Mouse (Mus musculus) layer of hippocampus, adult 11-12 months (tissue): Measurements from ENCODE around the gene Clcc1.
A peak's percentile ranks its signal among the peaks of the same experiment; 100 is the strongest.
"Not testable (repeated sequence)": the region's sequence is repeated elsewhere in the genome, so short reads cannot be mapped to it uniquely, and the experiment has no call there.

ENCODE experiments used
- DNase-seq: peaks from one replicate; pipeline ENCODE4 v3.0.0; 2022; ENCODE audit warnings: low spot score

Clcc1 gene

DNA sequence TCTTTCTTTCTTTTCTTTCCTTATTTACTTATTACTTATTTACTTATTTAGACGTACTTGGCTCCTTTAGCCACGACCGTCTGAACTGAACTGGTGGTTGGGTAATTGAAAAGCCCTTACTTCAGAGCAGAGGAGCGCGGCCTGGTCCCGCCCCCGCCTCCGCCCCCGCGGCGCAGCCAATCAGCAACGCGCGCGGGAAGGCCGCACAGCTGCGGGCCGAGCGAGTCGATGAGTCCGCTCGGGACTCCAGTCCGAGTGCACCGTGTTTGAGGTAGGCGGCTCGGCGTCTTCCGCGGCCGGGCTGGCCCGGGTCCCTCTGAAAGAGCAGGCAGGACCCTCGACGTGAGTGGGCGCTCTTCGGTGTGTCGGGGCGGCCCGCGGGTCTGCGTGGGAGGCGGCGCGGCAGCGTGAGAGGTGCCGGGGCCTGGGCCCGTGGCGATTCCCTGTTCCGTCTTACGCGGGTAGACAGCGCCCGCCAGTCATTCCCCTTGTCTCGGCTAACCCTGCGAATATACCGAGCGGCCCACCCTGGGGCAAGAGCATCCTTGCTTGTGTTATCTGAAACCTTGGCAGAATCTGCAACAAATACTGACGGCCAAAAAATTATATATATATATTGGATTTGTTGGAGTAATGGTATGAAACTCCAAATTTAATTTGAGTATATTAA is at the start of gene Clcc1:
Gene Clcc1 (plus strand): TSS at position 204 of the 670 bp plus-strand sequence.
- peak; percentile 96 for DNase-seq

DNA sequence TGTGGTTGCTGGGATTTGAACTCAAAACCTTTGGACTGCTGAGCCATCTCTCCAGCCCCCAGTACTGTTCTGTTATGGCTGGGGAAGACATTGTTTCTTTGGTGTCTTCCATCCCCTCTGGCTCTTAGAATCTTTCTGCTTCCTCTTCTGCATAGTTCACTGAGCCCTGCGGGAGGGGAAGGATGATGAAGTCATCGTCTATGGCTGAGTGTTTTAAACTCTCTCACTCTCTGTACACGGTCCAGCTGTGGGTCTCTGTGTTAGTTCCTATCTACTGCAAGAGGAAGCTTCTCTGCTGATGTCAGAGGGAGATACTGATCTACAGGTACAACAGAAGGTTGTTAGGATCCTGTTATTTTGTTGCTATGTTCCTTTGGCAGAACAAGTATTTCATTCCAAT is 44.8 kb upstream of the Clcc1 start:
- DNase-seq = no peak

DNA sequence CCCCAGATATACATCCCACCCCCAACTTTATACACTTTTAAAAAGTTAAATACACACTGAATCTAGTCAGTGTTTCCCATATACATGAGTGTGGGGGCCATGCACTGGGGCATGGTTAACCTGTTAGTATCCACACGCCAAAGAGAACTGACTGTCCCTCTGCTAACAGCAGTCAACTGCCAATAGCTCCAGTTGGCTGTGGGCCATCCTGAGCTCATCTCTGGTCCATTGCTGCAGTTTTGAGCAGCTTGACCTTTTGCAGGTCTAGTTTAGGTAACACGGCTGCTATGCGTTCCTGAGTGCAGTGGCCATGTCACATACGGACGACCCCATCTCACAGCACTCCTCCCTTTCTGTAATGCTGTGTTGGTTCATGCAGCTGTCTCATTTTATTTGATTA is 19.0 kb upstream of the Clcc1 start:
- no peak for DNase-seq

DNA sequence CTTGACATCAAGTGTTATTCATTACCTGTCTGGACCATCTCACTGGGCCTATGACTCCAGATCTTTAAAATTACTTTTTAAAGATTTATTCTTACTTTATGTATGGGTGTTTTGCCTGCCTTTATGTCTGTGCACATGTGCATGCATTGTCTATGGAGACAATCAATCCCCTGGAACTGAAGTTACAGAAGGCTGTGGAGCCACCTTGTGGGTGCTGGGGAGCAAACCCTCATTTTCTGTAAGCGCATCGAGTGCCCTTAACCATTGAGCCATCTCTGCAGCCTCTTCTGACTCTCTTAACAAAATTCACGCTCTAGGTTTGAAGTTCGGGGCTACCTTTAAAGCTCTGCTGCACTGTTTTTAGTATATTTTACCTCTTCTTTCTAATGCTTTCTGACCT is 14.3 kb upstream of the Clcc1 start:
- DNase-seq = no peak

DNA sequence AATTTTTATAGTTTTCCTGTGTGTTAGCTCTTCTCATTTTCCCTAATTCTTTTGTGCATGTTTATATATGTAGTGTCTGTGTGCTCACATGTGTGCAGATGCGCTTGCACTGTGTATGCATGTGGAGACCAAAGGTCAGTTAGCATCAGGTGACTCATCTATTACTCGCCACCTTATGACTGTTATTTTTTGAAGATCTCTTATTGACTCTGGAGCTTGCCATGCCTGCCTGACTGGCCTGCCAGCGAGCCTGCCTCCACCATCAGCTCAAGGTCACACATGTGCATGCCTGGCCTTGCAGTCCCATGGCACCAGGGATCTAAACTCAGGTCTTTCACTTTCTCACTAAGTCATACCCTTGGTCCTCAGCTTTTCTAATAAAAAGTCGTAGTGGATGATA is 12.7 kb upstream of the Clcc1 start:
- no peak for DNase-seq

DNA sequence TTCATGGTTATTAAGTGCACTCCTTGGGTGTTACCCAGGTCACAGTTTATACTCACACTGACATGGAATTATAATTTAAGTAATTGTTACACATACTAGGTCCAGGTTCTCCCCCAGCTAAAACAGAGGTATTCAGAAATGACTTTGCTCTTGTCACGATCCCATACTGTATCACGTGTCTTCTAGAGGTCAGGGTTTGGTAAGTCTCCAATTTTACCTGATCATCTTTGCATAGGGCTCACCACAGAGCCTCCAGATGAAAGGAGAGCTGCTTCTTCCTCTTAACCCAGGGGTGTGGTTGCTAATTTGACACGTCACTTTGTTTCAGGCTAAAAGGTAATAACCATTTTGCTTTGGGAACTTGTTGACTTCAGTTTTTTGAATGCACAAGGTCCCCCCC is 8.9 kb upstream of the Clcc1 start:
- no peak for DNase-seq

DNA sequence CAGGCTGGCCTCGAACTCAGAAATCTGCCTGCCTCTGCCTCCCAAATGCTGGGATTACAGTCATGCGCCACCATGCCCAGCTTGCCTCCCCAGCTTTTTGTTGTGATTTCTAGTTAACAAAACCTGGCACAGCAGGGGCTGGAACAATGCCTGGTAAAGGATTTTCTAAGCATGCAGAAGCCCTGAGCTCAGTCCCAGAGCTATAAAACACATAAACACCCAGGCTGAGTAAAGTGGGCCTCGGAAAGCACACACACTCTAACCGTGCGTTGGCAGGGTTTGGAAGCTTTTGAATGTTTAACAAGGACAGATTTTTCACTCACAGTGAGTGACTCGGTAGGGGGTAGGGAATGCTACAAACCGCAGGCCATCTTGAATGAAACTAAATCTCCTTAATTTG is 7.7 kb upstream of the Clcc1 start:
- DNase-seq = peak; percentile 35

DNA sequence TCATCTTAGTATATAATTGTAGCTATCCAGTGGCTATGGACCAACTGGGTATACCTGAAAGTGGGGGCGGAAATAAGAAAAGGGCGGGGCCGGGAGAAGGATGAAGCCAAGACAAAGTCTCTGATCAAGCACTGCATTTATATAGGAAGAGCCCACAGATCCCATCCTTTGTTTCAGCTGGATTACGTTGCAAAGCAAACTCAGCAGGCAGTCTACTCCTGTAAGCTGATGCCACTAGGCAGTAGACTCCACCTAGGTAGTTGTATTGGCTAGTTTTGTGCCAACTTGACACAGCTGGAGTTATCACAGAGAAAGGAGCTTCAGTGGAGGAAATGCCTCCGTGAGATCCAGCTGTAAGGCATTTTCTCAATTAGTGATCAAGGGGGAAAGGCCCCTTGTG is 6.0 kb upstream of the Clcc1 start:
- not testable (repeated sequence) for DNase-seq

DNA sequence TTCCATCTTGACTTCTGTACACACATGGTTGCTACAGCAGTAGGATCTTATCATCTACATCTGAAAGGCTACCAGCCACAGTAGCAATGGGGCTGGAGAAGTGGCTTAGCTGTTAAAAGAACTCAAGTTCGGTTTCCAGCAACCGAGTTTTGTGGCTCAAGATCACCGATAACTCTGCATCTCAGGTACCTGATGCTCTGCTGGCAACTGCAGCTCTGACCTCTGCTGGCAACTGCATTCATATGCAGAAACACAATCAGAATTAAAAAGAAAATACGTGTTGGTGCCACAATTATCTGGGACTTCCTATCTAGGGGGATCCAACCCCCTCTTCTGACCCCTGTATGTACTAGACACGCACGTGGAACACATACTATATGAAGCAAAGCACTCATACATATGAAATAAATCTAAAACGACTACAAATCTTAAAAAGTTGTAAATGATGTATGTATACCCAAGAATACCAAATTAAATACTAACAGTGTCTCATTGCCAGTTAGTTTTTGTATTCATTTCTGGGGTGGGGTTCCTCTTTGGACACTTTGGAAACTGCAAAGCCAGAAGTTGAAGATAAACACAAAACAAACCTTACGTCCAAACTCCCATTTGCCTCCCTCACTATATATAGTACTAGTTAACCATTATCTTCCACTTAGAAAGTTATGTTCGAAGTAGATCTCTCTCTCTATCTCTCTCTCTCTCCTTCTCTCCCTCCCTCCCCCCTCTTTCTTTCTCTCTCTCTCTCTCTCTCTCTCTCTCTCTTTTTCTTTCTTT is 659 bp upstream of the Clcc1 start:
- DNase-seq = no peak

DNA sequence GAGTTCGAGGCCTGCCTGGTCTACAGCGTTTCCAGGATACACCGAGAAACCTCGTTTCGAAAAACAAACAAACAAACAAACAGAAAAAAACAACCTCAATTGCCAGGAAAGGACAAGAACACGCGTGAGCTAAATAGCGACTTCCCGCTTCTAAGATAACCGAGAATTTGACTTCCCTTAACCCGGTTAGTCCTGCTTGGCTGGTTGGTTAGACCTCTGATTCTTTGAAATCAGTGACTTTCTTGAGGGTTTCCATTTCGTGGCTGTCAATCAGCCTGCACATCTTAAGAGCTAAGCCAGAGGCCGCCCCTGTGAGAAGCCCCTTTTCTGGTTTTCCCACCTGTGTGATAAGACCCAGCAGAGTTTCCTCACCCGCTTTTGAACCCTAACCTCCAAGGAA is 853 bp downstream of the Clcc1 start:
- no peak for DNase-seq

DNA sequence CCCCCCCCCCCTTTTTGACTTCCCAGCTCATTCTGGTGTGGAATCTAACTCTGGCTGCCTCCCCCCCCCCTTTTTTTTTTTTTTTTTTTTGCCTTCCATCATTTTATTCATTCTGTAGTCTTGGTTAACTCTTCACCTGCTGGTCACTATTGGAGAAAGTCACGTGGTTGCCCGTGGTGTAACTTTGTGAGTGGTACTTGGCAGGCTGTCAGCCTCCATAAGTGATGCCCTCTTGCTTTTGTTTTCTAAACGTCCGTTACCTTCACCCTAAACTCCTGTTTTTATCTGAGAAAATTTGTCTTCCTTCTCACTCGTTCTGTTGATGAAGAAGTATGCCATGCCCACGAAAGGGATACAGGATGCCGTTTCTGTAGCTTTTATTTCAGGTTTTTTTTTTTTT is 1.8 kb downstream of the Clcc1 start:
- no peak for DNase-seq

DNA sequence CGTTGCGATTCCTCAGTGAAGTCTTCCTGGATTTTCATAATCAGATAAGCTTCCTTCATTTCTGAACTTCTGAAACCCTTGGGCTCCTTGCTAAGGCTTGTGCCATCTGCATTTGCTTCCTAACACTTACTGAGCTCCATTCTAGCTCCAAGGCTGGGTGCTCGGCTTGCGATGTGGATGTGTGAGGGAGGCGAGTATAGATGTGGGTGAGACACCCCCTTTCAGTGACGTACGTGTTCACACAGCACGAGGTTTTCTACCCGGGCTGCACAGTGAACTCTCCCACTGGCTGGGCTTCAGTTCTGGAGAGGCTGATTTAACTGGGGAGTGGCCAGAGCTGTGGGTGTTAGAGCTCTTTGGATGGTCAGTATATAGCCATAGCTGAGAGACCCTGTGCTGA is 4.9 kb downstream of the Clcc1 start:
- DNase-seq = no peak

DNA sequence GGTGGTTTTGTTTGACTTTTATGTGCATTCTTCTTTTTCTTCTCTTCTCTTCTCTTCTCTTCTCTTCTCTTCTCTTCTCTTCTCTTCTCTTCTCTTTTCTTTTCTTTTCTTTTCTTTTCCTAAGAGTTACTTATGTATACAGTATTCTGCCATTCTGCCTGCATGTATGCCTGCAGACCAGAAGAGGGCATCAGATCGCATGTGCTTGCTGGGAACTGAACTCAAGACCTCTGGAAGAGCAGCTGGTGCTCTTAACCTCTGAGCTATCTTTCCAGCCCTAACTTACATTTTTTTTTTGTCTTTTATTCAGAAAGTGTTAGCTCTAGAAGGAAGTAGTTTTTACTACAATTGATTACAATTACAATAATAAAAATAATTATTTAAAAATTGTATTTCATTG is 7.2 kb downstream of the Clcc1 start:
- no peak for DNase-seq

DNA sequence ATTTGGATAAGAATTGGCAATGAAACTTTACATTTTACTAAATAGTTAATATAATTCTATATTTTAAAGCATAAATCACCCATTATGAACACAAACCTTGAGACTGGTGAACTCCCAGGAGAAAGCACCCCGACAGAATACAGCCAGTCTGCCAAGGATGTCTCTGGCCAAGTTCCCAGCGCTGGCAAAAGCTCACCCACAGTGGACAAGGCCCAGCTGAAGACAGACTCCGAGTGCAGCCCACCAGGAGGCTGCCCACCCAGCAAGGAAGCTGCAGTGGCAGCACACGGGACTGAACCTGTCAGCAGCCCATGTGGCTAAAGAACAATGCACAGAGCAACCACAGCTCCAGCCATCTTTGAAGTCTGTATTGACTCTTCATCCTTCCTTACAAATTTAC is 22.9 kb downstream of the Clcc1 start:
- DNase-seq = no peak

DNA sequence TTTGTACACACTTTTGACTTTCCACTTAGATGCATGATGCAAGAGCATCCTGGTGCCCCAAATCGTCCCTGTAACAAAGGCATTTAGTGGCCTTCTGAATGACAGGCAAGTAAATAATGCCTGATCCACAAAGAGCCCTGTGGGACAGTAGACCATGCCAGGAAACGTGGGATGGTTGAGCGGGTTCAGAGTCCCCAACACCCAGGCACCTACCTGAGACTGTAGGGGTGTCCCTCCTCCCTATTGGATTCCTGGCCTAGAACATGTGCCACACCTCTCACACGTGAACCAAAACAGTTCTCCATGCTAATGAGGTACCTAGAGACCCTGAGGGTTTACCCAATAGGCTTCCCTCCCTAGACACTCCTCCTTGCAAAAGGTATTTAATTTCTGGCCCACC is 27.3 kb downstream of the Clcc1 start:
- DNase-seq = no peak

DNA sequence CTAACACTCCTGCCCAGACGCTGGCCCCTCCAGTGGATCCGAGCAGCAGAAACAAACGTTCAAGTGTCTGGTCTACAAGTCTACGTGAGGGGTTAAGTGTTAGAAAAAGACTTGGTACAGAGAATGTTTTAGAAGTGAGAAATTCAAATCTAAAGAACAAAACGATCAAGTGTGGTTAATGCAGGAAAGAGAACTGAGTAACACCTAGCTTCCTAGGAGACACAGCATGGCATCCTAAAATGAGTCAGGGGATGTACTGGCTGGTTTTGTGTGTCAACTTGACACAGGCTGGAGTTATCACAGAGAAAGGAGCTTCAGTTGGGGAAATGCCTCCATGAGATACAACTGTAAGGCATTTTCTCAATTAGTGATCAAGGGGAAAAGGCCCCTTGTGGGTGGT is 29.9 kb downstream of the Clcc1 start:
- not testable (repeated sequence) for DNase-seq

DNA sequence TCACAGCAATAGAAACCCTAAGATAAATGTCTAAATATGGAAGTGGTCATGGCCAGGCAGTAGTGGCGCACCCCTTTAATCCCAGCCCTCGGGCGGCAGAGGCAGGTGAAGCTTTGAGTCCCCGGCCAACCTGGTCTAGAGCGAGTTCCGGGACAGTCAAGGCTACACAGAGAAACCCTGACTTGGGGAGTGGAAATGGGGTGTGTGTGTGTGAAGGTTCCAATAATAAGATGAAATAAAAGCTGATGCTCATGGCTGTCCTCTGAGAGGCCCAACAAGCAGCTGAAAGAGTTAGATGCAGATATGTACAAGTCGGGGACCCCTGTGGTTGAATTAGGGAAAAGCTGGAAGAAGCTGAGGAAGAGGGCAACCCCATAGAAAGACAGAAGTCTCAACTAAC is 32.0 kb downstream of the Clcc1 start:
- no peak for DNase-seq

DNA sequence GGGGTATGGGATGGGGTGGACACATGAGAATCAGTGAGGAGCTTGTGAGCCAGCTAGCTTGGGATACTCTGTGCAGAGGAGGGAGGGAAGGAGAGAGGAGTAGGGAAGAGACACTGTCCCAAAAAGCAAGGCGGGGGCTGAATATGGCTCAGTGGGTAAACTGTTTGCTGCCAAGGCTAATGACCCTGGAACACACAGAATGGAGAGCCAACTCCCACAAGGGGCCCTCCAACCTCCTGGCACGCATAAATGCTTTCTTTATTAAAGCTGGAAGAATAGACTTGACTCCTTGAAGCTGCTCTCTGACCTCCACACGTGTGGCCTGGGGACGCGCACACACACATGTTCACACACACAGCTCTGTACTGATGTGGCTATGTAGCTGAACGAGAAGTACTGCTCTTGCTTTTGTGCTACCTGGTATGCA is 35.3 kb downstream of the Clcc1 start:
- no peak for DNase-seq

DNA sequence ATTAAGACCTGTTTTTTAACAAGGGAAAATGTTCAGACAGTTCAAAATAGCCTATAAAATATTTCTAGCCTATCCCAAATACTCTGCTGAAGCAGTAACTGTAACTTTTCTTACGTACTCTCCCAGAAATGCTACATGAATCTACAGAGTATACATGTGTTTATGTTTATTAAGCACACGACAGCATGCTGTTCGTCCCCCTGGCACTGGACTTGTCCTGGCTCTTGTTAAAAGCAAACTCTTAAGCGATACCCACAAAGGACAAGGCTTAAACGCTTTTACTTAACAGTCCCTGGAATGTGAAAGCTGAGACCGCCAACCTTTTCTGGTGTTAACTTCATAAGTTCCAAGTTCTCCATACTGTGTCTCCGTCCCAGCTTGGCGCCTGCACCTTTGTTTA is 35.7 kb downstream of the Clcc1 start:
- no peak for DNase-seq

DNA sequence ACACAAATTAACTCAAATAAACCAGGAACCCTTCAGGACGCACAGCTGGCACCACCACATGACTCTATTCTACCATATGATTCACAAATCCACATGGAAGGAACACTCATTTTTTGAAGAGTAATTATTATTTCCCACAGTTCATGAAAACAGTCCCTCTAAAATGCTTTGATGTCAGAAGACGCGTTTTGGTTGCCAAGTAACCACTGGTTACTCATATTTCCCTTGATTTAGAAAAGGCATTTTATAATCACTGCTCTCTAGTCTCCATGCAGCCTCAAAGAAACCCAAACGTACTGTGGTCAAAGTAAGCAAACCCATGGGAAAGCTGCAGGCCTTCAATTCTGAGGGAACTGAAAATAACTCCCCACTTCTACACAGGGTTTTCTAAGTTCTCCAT is 36.3 kb downstream of the Clcc1 start:
- DNase-seq = no peak

DNA sequence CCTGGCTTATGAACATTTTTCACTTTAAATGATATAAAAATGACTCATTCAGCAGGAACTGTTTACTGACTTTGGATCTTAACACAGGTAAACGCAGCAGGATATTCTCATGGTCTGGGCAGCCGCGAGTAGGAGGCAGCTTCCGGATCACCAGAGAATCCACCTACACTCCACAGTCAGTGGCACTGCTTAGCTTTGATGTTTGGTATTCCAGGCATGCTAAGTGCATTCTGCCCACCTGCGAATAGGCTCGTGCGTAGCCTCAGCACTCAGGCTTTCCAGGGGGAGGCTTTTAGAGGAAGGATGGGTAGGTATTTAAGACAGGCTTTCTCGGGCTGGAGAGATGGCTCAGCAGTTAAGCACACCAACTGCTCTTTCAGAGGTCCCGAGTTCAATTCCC is 40.6 kb downstream of the Clcc1 start:
- no peak for DNase-seq

DNA sequence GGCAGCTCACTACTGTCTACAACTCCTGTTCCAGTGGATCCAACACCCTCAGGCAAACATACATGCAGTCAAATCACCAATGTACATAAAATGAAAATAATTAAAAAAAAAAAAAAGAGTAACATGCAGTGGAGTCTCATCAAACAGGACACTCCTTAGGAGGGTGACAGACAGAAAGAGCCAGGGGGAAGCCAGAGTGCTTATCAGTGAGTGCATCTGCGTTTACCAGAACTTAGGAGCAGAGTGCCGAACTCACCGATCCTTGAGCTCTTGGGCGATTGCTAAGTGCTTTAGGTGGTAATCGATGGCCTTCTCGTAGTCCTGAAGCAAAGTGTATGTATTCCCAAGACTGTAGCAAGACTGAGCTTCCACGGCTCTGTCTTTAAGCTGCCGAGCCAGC is 44.9 kb downstream of the Clcc1 start:
- no peak for DNase-seq

DNA sequence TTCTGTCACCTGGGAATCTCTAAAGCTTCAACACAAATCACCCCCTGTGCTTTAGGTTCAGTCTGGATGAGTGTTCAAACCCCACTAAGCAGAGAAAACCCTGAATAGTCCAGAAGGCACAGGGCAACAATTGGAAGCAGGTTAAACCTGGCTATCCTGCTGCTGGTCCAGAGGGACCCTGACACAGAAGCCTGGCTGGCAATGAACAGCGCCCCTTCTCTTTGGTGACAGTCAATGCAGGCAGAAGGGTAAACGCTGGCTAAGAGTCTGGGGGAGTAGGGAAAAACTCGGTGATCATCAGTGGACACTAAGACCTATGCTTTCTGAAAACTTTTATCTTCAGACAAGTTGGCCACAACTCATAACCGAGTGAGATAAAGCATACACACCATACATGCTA is 46.1 kb downstream of the Clcc1 start:
- DNase-seq = no peak

DNA sequence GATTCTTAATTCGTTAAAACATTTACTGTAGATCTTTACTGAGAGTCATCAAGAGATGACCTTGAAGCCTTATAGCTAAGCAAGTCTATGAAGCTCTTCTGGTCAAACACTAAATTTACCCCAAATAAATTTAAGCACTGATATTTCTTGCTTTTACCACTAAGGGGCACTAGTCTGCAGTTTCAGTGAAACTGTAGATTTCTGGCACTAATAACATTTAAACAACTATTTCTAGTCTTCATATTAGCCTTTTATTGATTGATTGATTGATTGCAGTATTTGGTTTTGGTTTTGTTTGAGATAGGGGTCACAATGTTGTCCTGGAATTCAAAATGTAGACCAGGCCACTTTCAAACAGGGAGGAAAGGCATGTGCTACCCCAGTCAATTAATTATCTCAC is 47.5 kb downstream of the Clcc1 start:
- DNase-seq = no peak
